Mouse (Mus musculus) retina, embryonic 14.5 days (tissue): ENCODE measurements around the gene Plppr1.

Source experiments
- DNase-seq: peaks from one replicate; pipeline ENCODE4 v3.0.0-alpha.2; 2015; ENCODE audit warnings: low spot score

Plppr1 gene

DNA sequence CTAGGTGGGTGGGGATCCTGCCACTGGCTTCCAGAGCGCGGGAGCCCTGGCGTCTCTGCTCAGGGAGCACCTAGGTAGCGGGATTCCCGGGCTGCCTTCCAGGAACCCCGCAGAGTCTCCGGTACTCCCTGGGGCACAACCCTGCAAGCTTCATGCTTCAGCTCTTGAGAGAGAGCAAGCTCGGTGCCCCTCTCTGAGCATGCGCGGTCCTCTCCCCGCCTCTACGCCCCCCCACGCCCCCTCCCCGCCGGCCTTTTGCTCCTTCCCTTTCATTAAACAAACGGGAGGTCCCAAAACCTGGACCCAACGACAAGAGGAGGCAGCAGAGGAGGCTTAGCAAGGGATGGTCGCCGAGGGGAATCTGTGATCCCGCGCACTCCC is at the start of gene Plppr1:
TSS of gene Plppr1 (plus strand) at position 253 of the 381 bp plus-strand sequence.
- peak; percentile 85 for DNase-seq

- no peak for DNase-seq
Observed at GRCm38 (mm10) chr4:49016701-49017100, 42.4 kb upstream of the Plppr1 start.

DNA sequence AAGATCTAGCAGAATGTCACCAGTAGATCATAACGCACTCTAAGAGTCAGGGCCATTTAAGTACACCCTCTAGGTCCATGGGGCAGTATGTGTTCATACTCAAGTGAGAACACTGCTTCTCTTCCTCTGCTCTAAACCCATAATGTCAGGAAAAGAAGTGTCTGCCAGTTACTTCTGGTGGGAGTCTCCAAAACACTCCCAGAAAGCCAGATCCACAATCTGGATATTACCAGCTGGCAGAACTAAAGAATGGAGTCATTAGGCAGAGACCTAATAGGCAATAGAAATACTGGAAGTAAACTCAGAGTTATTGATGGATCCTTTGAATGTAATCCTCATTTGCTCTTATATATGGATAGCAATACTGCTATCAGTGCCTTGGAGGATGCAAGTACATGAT is 35.9 kb upstream of the Plppr1 start:
- DNase-seq: no peak

DNA sequence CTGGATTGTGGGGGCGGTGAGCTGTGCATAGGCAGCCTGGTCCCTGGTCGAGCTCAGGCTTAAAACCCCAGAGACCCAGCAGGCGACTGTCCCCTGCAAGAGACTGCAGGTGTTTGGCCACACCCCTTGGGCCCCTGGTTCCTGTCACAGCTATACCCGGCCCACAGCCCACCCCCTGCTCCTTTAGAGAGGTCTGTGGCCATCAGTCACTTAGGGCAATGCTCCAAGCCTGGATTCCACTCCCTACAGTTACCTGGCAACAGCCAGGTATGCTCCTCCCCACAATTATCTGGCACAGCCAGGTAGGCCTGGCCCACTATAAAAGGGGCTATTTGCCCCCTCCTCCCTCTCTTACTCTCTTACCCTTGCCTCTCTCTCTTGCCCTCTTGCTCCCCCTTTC is 20.8 kb upstream of the Plppr1 start:
- no peak for DNase-seq

GRCm38 (mm10) chr4:49039854-49040253 is 19.2 kb upstream of the Plppr1 start:
- DNase-seq: no peak

DNA sequence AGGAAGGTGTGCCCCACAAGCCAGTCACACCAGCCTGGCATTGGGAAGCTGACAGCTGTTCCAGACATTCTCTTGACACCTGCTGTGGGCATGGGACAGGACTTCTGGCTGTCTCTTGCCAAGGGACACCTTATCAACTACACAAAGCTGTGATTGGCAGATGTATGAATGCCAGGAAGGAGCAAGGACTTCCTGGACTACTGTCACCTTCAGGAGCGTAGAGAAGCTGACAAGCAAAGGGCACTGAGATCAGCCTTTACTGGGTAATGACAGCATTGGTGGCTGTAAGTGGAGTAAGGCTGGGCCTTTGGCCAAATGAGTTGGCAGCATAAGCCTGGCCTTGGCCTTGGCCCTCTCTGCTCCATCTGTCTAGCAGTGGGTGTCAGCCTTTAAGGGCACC is 17.4 kb upstream of the Plppr1 start:
- DNase-seq: no peak

DNA sequence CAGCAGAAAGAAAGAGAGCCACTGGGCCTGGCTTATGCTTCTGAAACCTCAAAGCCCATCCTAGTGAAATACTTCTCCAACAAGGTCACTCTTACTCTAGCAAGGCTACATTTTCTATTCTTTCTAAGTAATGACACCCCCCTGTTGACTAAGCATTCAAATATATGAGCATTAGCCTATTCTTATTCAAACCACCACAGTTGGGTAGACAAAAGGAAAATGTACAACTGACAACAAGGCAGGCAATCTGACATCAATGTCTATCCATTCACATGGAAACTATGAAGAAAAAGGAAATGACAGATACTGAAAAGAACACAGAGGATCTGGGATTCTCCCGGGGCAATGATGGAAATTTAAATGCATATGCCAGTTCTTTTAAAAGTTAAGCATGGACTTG is 8.4 kb upstream of the Plppr1 start:
- no peak for DNase-seq

- DNase-seq: peak; percentile 78
Observed at GRCm38 (mm10) chr4:49057916-49058315, 1.2 kb upstream of the Plppr1 start.

- DNase-seq: no peak
Observed at GRCm38 (mm10) chr4:49058557-49058956, 516 bp upstream of the Plppr1 start.

DNA sequence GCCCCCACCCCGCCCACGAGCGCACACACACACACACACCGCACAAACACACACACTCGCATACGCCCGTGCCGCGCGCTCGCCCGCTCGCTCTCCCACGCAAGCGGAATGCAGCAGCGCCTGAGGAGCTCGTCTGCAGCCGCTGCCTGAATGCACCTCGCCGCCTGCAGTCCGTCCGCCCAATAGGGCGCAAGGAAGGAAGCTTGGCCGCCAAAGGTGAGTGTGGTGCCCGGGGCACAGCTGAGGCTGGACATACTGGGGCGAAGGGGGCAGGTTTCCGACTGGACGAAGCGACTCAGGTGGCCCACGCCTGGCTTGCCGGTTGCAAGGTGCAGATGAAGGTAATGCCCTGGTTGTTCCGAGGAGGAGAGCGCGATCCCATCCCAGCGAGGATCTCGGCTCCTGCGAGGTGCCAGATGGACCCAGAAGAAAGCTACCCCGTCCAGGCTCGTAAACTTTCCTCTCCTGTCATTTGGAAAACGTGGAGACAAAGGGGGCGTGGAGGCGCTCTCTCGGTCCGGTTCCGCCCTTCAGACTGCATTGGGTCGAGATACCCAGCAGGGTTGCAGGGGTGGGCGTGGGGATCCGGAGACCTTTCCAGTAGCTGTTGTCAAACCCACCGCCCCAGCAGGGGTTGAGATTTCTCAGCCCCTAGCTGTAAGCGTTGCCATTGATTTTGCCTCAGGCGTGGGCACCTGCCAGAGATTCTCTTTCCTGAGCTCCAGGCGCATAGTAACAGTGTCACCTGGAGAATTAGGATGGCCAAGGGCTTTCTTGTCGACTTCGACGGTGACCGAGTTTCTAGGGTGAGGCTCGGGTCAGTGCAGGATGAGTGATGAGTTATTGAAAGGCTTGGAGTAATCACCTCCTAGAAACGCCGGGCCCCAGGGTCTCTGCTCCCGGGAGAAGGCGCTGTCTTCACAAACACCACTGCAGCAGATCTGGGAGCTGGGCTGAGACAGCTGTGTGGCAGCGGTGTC is 619 bp downstream of the Plppr1 start:
- peak; percentile 70 for DNase-seq

DNA sequence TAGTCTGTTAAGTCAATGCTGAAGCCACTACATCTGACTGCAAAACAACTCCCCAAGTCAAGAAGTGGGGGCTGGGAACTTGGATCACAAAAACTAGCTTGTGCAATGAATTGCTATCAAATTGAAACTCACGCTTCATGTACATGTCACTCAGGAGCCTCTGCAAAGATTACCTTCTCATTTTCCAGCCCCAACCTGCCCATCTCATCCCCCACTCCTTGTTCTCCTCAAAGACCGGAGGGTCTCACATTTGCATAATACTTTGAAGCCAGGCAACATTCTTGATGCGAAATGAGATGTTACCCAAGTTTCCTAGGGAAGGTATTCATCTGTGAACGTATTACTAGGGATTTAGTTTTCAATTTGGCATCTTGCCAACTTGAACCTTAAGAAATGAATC is 10.4 kb downstream of the Plppr1 start:
- no peak for DNase-seq

DNA sequence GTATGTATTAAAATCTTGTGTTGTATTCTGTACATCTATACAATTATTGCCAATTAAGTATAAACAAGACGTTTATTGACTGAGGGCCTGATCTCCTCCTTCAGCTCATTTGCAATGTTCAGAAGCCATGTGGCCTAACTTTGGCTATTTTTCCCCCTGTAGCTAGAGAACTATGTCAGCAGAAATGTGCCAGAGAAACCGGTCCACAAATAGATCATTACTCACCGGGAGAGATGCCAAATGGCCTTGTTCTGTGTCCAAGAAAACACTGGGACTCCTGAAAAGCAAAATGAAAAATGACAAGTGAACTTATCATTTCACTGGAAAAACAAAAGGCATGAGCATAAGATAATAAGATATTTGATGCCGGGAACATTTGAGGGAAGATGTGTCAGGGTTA is 13.8 kb downstream of the Plppr1 start:
- DNase-seq: no peak

DNA sequence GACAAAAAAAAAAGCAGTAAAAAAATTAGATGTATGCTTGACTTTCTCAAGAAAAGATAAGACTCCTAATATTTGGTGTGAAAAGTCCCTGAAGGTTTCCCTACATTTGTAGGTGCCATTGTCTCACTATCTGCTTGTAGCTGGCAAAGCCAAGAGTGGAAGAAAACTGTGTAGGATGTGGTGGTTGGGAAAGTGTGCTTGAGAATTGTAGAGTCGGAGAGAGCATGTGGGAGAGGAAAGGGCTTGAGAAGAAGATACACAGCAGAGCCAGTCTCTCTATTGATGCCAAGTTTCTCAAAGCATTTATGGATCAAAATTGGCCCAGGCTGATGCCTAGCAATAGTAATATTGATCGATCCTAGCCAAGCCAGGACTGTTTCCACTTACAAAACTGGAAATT is 16.8 kb downstream of the Plppr1 start:
- DNase-seq: no peak

DNA sequence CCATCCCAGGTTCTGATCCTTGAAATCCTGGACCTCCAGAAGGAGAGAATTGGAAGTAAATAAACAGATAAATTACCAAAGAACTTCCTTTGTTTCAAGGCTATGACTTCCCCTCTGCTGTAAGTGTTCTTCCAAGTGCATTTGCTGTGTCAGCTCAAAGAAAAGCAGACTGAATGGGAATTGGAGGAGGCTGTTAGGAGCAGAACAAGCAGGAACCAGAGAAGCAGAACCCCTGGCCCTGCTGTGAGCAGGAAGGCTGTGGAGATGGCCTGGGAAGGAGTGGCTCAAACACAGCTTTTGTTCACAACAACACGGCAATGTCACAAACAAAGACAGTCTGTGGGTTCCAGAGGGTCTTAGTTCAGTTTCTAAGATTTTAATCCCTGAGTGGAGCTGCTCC is 20.3 kb downstream of the Plppr1 start:
- no peak for DNase-seq

DNA sequence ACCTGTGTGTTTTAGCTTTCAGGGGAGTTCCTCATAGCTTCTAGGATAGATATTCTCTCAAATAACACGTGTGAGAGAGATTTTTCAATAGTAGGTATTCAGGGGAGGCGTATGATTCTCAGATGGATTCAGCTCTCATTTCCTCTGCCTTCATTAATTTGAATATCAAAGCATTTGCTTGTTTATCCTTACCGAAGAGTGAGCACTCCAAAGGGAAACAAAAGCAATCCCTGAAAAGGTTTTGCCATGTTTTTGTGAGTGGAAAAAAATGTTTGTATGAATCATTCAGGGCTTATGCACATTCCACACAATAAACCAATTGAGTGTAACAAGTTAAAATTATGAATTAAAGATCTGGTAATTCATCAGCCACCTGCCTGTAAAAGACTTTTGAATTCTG is 29.1 kb downstream of the Plppr1 start:
- no peak for DNase-seq

GRCm38 (mm10) chr4:49090461-49090860 is 31.4 kb downstream of the Plppr1 start:
- DNase-seq: no peak

DNA sequence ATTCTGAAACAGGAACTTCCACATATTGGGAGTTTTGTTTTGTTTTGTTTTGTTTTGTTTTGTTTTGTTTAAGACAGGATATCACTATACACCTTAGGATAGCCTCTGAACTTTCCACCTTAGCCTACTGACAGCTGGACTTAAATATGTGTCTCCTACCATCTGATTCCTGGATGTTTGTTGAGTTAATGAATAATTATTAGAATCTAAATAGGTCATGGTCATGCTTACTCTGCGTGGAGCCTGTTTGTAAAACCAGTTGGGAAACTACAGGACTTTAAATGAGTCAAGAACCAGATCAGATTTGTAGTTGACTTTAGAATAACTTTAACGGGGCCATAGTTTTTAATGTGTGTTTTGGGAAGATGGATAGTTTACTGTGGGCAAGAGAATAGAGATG is 40.4 kb downstream of the Plppr1 start:
- no peak for DNase-seq

DNA sequence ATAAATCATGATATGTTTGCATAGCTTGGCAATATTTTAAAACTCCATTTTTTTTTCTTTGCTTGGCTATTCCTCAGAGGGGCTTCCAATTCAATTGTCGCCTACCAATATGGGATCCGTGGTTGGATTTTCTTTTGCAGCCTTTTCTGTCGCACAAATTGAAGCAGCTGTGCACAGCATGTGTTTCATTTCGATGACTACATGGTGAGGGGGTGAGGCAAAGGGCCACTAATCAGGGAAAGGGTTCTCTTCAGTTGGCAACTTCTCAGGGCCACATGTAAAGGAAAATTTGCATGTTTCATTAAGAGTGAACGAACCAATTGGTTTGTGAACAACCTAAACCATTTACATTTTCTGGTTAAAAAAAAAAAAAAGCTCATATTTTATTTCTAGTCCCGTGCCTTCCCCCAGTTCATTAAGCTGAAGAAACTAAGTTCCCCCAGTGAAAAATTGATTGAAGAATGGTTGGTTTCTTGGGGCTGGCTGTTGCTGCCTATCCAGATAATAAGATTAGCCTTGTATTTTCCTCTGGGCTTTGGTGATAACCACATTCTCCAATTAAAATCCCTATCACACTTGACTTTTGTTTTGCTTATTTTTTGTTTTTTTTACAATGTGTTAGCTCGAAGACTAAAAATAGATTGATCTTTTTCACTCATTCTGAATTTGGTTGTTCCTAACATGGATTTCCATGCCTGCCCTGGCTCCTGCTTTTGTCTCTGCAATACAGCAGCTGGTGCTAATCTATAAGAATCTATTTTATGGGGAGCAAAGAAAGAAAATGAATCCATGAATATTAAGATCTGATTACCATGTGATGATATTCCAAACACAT is 43.1 kb downstream of the Plppr1 start:
- DNase-seq: no peak

DNA sequence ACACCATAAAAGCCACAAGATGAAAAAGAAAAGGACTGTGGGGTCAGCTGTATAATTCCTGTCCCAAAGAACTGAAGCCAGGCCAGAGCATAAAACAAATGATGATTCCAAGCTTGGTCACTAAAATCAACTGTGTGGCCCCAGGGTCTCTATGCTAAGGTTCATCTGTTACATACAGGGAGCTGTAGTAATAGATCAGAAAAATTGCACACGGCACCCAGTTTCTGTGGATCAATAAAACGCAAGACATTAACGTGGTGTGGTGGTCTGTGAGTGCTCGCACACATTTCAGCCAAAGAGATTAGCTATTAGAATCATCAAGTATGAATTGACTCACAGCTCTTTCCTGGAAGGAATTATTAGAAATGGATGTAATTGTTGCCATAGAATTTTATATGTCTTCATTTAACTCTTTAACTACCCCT is 43.7 kb downstream of the Plppr1 start:
- DNase-seq: no peak

DNA sequence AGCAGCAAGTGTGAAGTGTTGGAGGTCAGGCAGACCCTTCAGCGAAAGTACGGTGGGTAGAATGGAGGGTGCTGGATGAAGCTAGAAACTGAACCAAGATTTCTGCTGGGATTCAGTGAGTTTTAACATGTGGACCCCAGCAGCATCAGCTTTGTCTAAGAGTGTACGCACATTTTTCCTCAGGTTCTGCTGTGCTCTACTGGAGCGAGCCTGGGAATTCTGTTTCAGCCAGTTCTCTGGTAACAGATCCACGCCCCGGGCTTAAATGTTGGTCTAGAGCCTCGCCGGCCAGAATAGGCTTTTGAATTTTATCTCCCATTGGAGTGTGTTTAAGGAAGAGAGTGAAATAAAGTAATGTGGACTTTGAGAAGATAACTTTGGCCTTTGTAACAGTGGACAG is 45.8 kb downstream of the Plppr1 start:
- DNase-seq: no peak

DNA sequence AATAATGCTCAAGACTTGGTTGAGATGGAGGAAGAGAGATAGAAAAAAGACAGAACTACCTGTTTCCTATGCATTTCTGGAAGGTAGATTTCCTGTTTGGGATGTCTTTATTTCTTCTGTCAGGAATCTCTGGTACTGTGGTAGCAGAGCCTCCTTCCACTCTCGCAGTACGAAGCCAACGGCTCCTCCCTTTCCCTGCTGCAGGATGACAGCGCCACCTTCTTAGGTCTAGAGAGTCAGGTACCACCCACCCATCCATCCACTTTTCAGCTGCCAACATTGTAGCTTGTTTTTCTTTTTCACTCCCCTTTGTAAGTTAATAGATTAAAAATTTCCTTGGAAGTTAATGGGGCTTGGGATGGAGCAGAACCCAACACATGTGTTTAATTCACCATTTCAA is 48.8 kb downstream of the Plppr1 start:
- no peak for DNase-seq

- DNase-seq: no peak
Observed at GRCm38 (mm10) chr4:49108371-49108770, 49.3 kb downstream of the Plppr1 start.

- peak; percentile 22 for DNase-seq
Observed at GRCm38 (mm10) chr4:49109989-49110388, 50.9 kb downstream of the Plppr1 start.
